Mouse (Mus musculus): ENCODE data around the gene Nipal1. TPM values are rescaled to one million over a fixed set of nuclear protein-coding genes. Genes with fewer than 3 reads are reported as not detected.

The Nipal1 gene
- total and polyA plus RNA-seq, 3 experiments = 0.05 TPM; not detected in 2

GRCm38 (mm10) chr5:72694684-72695083 is 47.1 kb downstream of the Nipal1 start:
- Histone ChIP-seq H3K4me1 (ENCODE audit: insufficient read depth, low read depth, low read length) (no peaks in the 10 kb centered on the region), H3K4me3 (ENCODE audit: low read depth, low read length) (no peak overlapping the region), H3K9me3 (replicated peaks) (no peaks in the 10 kb centered on the region), H3K36me3 (replicated peaks) (no peaks in the 10 kb centered on the region), H3K27me3 (ENCODE audit: insufficient read depth, low read length) (peaks cover 15% of the 10 kb centered on the region)
- DNase-seq (ENCODE audit: low spot score) (no peak), ATAC-seq (ENCODE audit: extremely low read depth, insufficient number of reproducible peaks, low FRiP score, poor library complexity, severe bottlenecking) (no peak)
- TF ChIP-seq GATA2 (IDR thresholded peaks at IDR 0.05; ENCODE audit: borderline replicate concordance, low read depth, low read length) = no peak
- no peak for TF ChIP-seq POLR2AphosphoS5 (IDR thresholded peaks at IDR 0.05; ENCODE audit: insufficient replicate concordance, low read depth, low read length)

DNA sequence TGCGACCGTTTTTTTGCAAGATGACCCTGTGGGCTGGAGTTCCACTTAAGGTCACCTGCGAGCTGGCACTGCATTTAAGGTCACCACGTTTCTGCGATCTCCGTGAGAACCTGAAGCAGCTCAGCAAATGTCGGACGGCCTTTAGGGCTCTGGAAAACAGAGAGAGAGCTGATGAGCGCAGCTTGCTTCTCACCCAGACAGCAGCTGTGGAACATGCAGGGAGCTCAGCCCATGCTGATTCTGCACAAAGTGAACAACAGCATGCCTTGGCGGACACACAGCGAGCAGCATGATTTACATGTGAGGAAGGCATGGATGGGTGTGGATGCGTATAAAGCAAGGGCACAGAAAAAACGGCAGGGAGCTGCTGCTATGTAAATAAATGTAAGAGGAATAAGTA is 48.9 kb downstream of the Nipal1 start:
- ATAC-seq (ENCODE audit: extremely low read depth, insufficient number of reproducible peaks, low FRiP score, poor library complexity, severe bottlenecking) = no peak
- Histone ChIP-seq H3K4me3 (ENCODE audit: low read depth, low read length) (no peak overlapping the region), H3K9me3 (replicated peaks) (0 out of 2 replicates have a peak, but pooled peaks cover 1% of the 10 kb centered on the region), H3K27me3 (ENCODE audit: insufficient read depth, low read length) (peaks cover 15% of the 10 kb centered on the region), H3K36me3 (replicated peaks) (no peaks in the 10 kb centered on the region), H3K4me1 (ENCODE audit: insufficient read depth, low read depth, low read length) (no peaks in the 10 kb centered on the region)
- TF ChIP-seq GATA1 (IDR thresholded peaks at IDR 0.05; ENCODE audit: borderline replicate concordance, low read length) (no peak), POLR2AphosphoS5 (IDR thresholded peaks at IDR 0.05; ENCODE audit: insufficient replicate concordance, low read depth, low read length) (no peak), CTCF (IDR thresholded peaks at IDR 0.05; ENCODE audit: low read depth, low read length) (no peak), GATA2 (IDR thresholded peaks at IDR 0.05; ENCODE audit: borderline replicate concordance, low read depth, low read length) (no peak), TAL1 (conservative IDR thresholded peaks at IDR 0.05; ENCODE audit: low read depth, low read length) (no peak)
- no peak for DNase-seq (ENCODE audit: low spot score)

- H3K27me3 ChIP-seq (ENCODE audit: insufficient read depth, low read length) = peaks cover 15% of the 10 kb centered on the region
- H3K4me1 ChIP-seq (ENCODE audit: insufficient read depth, low read depth, low read length) = no peaks in the 10 kb centered on the region
- H3K36me3 ChIP-seq (replicated peaks) = no peaks in the 10 kb centered on the region
- TF ChIP-seq TAL1 (conservative IDR thresholded peaks at IDR 0.05; ENCODE audit: low read depth, low read length) (no peak), GATA1 (IDR thresholded peaks at IDR 0.05; ENCODE audit: borderline replicate concordance, low read length) (no peak), CTCF (IDR thresholded peaks at IDR 0.05; ENCODE audit: low read depth, low read length) (no peak), GATA2 (IDR thresholded peaks at IDR 0.05; ENCODE audit: borderline replicate concordance, low read depth, low read length) (no peak), POLR2AphosphoS5 (IDR thresholded peaks at IDR 0.05; ENCODE audit: insufficient replicate concordance, low read depth, low read length) (no peak)
- 0 out of 2 replicates have a peak, but pooled peaks cover 2% of the 10 kb centered on the region for H3K9me3 ChIP-seq (replicated peaks)
- no peak overlapping the region for H3K4me3 ChIP-seq (ENCODE audit: low read depth, low read length)
- ATAC-seq (ENCODE audit: extremely low read depth, insufficient number of reproducible peaks, low FRiP score, poor library complexity, severe bottlenecking) = no peak
- DNase-seq (ENCODE audit: low spot score) = no peak
Measured at GRCm38 (mm10) chr5:72698343-72698742, 50.7 kb downstream of the Nipal1 start.

- no peaks in the 10 kb centered on the region for H3K4me1 ChIP-seq (ENCODE audit: insufficient read depth, low read depth, low read length)
- H3K36me3 ChIP-seq (replicated peaks) = no peaks in the 10 kb centered on the region
- H3K9me3 ChIP-seq (replicated peaks) = 0 out of 2 replicates have a peak, but pooled peaks cover 2% of the 10 kb centered on the region
- H3K4me3 ChIP-seq (ENCODE audit: low read depth, low read length) = no peak overlapping the region
- TF ChIP-seq TAL1 (conservative IDR thresholded peaks at IDR 0.05; ENCODE audit: low read depth, low read length) (no peak), POLR2AphosphoS5 (IDR thresholded peaks at IDR 0.05; ENCODE audit: insufficient replicate concordance, low read depth, low read length) (no peak), GATA1 (IDR thresholded peaks at IDR 0.05; ENCODE audit: borderline replicate concordance, low read length) (no peak), CTCF (IDR thresholded peaks at IDR 0.05; ENCODE audit: low read depth, low read length) (no peak), GATA2 (IDR thresholded peaks at IDR 0.05; ENCODE audit: borderline replicate concordance, low read depth, low read length) (no peak)
- H3K27me3 ChIP-seq (ENCODE audit: insufficient read depth, low read length) = peaks cover 15% of the 10 kb centered on the region
- ATAC-seq (ENCODE audit: extremely low read depth, insufficient number of reproducible peaks, low FRiP score, poor library complexity, severe bottlenecking) (no peak), DNase-seq (ENCODE audit: low spot score) (no peak)
Measured at GRCm38 (mm10) chr5:72698818-72699499, 51.4 kb downstream of the Nipal1 start.

DNA sequence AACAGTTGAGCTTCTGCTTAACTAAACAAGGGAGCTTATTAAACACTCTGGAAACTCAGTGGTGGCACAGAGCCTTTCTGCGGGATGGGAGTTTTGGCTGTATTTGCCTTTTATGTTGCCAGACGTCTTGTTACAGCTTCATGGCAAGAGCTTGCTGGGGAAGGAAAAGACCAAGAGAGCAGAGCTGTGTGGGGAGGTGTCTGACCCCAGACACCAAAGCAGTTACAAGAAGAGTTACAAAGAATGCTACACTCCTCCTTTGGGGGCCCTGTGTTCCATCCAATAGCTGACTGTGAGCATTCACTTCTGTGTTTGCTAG is 51.9 kb downstream of the Nipal1 start:
- Histone ChIP-seq H3K36me3 (replicated peaks) (no peaks in the 10 kb centered on the region), H3K27me3 (ENCODE audit: insufficient read depth, low read length) (peaks cover 16% of the 10 kb centered on the region), H3K9me3 (replicated peaks) (0 out of 2 replicates have a peak, but pooled peaks cover 2% of the 10 kb centered on the region), H3K4me1 (ENCODE audit: insufficient read depth, low read depth, low read length) (no peaks in the 10 kb centered on the region), H3K4me3 (ENCODE audit: low read depth, low read length) (no peak overlapping the region)
- ATAC-seq (ENCODE audit: extremely low read depth, insufficient number of reproducible peaks, low FRiP score, poor library complexity, severe bottlenecking) (no peak), DNase-seq (ENCODE audit: low spot score) (no peak)
- TF ChIP-seq CTCF (IDR thresholded peaks at IDR 0.05; ENCODE audit: low read depth, low read length) (no peak), TAL1 (conservative IDR thresholded peaks at IDR 0.05; ENCODE audit: low read depth, low read length) (no peak), GATA1 (IDR thresholded peaks at IDR 0.05; ENCODE audit: borderline replicate concordance, low read length) (no peak), POLR2AphosphoS5 (IDR thresholded peaks at IDR 0.05; ENCODE audit: insufficient replicate concordance, low read depth, low read length) (no peak), GATA2 (IDR thresholded peaks at IDR 0.05; ENCODE audit: borderline replicate concordance, low read depth, low read length) (no peak)

DNA sequence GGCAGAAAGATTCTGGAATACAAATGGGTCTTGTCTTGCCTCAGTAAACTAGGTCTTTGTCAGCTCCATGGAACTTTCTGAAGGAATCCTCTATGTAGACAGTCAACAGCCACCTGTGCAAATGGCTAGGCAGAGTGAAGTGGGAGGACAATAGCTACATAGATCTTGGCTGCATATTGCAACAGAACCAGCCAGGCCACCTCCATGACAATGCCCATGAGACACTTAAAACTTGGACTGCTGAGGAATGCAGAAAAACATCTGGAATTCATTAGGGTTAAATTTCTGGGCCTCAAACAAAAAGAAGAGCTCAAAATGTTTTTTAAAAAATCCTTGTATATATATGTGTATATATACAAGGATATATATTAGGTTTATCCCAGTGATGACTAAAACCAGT is 54.6 kb downstream of the Nipal1 start:
- DNase-seq (ENCODE audit: low spot score) = no peak
- 0 out of 2 replicates have a peak, but pooled peaks cover 2% of the 10 kb centered on the region for H3K9me3 ChIP-seq (replicated peaks)
- H3K27me3 ChIP-seq (ENCODE audit: insufficient read depth, low read length) = peaks cover 12% of the 10 kb centered on the region
- H3K4me1 ChIP-seq (ENCODE audit: insufficient read depth, low read depth, low read length) = no peaks in the 10 kb centered on the region
- H3K36me3 ChIP-seq (replicated peaks) = no peaks in the 10 kb centered on the region
- TF ChIP-seq GATA2 (IDR thresholded peaks at IDR 0.05; ENCODE audit: borderline replicate concordance, low read depth, low read length) (no peak), TAL1 (conservative IDR thresholded peaks at IDR 0.05; ENCODE audit: low read depth, low read length) (no peak), GATA1 (IDR thresholded peaks at IDR 0.05; ENCODE audit: borderline replicate concordance, low read length) (no peak), POLR2AphosphoS5 (IDR thresholded peaks at IDR 0.05; ENCODE audit: insufficient replicate concordance, low read depth, low read length) (no peak), CTCF (IDR thresholded peaks at IDR 0.05; ENCODE audit: low read depth, low read length) (no peak)
- ATAC-seq (ENCODE audit: extremely low read depth, insufficient number of reproducible peaks, low FRiP score, poor library complexity, severe bottlenecking) = no peak
- H3K4me3 ChIP-seq (ENCODE audit: low read depth, low read length) = no peak overlapping the region

Measured in G1E (cell line).